Mouse (Mus musculus) thymus, postnatal 10 days (tissue): ENCODE data around the gene Vrtn.

ENCODE experiments used
- DNase-seq, 2 experiments: peaks; one replicate each; pipeline ENCODE4 v3.0.0; 2021; ENCODE audit warnings: low spot score in 2 of 2

Vrtn gene

GRCm38 (mm10) chr12:84640654-84641053 is at the start of gene Vrtn:
Vrtn (plus strand) TSS chr12:84641019.
- no peak for DNase-seq

- no peak for DNase-seq
These were observed 42.5 kb upstream of the Vrtn start for GRCm38 (mm10) chr12:84598324-84598723.

DNA sequence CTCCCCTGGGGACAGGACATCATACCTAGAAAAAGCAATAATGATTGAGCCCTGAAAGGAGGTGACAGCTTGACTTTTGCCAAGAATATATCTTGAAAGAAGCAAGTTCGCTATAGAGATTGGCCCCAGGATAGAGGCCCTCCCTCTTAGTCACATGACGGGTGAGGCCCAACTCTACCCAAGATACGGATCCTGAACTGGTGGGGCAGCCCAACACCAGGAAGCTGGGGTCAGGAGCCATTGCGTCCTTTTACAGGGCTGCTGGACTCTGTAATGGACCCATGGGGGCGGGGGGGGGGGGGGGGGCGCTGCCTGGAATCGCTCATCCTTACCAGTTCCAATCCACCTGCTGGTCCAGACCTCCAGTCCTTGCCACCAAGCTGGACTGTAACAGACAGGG is 36.8 kb upstream of the Vrtn start:
- no peak for DNase-seq

- peak in 1 of 2 experiments; percentile 53 for DNase-seq
These were observed 35.0 kb upstream of the Vrtn start for GRCm38 (mm10) chr12:84605860-84606259.

GRCm38 (mm10) chr12:84611718-84612117 is 29.1 kb upstream of the Vrtn start:
- DNase-seq: no peak

GRCm38 (mm10) chr12:84612518-84612917 is 28.3 kb upstream of the Vrtn start:
- DNase-seq: no peak

DNA sequence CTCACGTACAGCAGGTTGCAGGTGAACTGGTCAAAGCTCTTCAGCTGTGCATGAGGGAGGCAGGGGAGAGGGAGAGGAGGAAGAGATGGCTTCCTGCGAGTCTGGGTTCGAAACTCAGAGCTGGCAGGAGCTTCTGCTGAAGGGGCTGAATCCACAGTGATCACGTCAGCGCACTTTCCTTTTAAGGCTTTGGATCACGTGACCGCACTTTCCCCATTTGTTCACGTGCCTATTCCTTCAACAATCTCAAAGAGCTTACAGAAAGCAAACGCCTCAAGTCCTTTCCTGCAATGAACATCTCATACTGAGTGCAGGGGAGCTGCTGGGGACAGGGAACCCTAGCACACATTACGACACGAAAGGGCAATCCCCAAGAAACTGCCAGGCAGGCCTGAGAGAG is 26.8 kb upstream of the Vrtn start:
- DNase-seq: no peak

DNA sequence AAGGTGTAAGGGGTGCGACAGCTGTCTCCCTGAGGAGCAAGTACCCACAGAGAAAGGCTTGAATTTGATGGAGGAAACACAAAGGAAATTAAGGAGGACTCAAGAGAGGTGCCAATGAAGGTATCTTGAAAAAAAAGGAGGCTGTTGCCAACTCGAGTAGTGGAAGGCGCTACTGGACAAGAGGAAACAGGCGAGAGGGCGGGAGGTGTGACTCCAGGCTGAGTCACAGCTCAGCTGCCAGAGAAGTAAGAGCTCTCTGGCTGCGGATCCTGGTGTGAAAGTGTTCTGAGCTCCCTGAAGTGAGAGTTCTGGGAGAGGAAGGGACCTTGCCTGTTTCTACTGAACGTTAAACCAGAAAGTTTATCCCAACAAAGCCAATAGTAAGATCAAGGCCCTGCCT is 26.3 kb upstream of the Vrtn start:
- DNase-seq: no peak

GRCm38 (mm10) chr12:84616977-84617630 is 23.7 kb upstream of the Vrtn start, which contains the start of gene Abcd4:
Abcd4 (minus strand) TSS chr12:84617413.
- DNase-seq: peak; percentile 90 to 92

GRCm38 (mm10) chr12:84617663-84618062 is 23.2 kb upstream of the Vrtn start:
- no peak for DNase-seq

- no peak for DNase-seq
These were observed 19.8 kb upstream of the Vrtn start for GRCm38 (mm10) chr12:84620975-84621374.

DNA sequence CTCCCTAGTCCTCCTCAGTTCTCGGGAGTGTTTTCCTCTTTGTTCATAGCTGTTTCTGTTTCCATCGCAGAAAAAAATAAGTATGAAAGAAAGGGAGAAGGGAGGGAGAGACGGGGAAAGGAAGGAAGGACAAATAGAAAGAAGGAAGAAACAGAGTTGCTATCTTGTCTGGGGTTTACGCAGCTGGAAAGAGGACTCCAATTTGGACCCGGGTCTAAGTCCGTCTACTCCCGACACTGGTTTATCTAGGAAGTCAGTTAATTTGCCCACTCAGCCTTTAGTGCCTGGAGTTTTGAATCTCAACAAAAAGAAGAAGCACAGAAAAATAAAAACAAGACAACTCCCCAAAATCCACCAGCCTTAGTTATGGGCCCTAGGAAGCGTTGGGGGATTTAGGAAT is 16.2 kb upstream of the Vrtn start:
- DNase-seq: no peak

DNA sequence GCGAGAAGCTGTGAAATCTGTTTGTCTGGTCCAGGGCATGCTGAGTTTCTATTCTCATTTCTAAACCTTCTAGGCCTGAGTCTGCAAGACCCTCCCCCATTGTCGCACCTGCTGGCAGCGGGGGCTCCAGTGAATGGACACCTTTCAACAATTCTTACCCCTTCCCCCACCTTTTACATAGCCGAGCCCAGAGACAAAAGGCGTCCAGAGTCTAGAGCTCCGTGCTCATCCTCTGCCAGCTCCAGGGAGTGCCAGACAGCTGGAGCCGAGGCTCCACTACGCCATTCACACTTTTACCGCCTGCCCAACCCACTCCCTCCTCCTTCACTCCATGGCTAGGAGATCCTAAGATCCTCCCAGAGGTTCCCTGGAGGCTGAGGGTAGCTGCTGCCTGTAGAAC is 15.7 kb upstream of the Vrtn start:
- no peak for DNase-seq

DNA sequence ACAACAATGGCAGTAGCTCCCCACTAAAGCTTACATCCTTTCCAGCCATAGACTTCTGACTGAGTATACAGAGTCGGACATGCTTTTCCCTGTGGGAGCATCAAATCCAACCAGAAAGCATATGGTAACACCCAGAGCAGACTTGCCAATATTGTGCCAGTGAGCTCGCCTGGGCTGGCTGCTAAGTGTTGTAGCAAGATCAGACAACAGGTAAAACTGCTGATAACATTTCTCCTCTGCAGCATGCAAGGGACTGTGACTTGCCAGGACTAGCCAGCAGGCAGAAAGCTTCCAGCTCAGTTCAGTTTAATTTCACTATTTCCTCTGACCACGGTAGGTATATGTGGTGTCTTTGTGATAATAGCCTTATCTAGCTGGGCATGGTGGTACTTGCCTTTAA is 9.0 kb upstream of the Vrtn start:
- no peak for DNase-seq

- DNase-seq: no peak
These were observed 566 bp upstream of the Vrtn start for GRCm38 (mm10) chr12:84640253-84640652.

DNA sequence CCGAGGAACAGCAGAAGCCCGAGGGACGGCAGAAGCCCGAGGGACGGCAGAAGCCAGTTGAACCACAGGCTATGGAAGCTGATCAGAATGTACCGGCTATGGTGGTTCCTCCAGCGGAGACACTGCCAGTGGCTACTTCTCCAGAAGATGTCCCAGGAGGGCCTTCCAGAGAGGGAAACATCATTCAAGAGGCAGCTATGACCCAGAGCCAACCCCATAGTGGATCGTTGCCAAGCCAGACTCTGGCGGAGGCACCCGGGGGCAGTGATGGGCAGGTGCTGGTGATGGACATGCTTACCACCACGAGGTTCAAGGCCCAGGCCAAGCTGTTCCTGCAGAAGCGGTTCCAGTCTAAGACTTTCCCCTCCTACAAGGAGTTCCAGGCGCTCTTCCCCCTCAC is 9.4 kb downstream of the Vrtn start:
- DNase-seq: no peak

GRCm38 (mm10) chr12:84653912-84654311 is 13.1 kb downstream of the Vrtn start:
- DNase-seq: peak in 1 of 2 experiments; percentile 62

DNA sequence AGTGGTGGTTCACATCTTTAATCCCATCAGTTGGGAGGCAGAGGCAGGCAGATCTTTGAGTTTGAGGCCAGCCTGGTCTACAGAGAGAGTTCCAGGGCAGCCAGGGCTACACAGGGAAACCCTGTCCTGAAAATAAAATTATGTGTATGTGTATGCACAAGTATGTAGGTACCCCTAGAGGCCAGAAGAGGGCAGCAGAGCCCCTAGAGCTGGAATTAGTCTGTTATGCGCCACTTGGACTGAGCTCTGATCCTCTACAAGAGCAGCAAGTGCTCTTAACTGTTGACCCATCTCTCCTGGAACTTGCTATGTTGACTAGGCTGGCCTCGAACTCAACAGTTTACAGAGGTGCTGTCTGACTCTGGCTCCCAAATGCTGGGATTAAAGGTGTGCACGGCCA is 29.7 kb downstream of the Vrtn start:
- DNase-seq: no peak

DNA sequence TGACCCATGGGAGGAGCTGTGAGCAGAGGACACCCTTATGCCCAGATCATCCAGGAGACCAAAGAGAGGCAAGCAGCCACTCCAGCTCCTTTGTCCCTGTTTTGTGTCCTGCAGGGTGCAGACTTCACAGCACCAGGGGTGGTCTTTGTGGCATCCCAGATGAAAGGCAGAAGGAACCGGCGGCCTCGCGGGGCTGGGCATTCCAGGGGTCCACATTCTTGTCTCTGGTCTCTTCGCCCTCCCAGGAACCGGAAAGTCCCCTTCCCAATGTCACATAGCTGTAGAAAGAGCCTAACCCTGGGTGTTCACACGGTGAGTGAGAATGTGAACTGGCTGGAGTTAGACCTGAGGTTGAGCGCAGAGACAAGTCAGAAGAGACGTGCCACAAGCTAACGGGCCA is 30.8 kb downstream of the Vrtn start:
- DNase-seq: no peak

DNA sequence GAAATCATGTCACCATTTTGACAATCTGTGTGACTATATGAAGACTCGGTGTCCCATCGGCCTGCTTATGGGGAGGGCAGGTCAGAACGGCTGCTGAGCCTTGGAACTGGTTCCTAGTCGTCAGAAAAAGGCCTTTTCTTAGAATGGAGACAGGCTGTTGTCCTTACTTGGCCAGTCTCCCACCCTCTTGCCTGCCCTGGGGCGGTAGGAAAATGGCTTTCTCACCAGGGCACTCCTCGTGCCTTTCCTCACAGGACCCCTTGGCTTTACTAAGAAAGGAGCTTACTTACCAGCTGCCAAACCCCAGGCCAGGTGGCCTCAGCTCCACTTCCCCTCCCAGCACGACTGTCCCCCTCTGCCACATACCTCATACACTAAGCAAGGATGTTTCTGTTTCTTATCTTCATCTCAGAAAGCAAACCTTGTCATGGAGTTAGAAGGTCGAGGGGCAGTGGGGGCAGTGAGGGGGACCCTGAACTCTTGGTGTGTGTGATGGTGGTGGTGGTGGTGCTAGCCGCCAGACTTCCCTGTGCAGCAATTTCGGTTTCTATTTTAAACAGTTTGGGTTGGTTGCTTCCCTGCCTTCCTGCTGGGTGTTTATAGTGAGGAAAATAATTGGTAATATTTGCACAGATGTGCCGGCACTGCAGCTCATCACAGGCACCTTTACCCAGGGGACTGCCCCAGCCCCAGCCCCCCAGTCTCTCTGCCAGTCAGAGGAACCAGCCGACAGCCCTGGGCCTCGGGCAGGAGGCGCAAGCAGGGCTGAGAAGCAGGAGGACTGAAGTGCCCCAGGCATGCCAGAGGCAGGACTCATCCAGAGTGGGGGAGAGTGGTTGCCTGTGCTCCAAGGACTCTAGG is 34.1 kb downstream of the Vrtn start:
- peak in 1 of 2 experiments; percentile 22 for DNase-seq

GRCm38 (mm10) chr12:84676011-84676410 is 35.2 kb downstream of the Vrtn start:
- DNase-seq: no peak

GRCm38 (mm10) chr12:84684569-84684968 is 43.8 kb downstream of the Vrtn start:
- no peak for DNase-seq

DNA sequence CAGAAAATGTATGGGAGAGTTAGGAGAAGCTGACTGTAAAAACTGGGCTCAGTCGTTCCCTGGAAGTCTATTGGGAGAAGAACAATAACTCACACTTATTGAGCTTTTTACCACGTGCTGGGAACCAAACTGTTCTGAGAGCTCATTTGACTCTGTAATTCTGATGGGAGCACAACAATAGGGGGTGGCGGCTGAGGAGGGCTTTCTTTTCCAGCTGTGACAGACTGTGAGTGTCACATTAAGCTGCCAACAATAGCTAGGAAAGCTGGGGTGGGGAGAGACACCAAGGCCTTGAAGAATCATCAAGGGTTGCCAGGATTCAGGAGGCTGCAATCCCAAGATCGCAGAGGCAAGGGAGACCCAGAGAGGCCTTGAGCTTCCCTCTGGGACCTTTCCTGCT is 45.4 kb downstream of the Vrtn start:
- DNase-seq: no peak
